Mouse (Mus musculus) lung, postnatal 25 days (tissue): ENCODE measurements at regions not wholly inside any gene's neighbourhood (a gene's known extent, or its start where the extent isn't known, plus 50 kb on each side); places are given as distances from the start of the nearest gene placed in this dataset.
"Not testable (repeated sequence)": the region's sequence is repeated elsewhere in the genome, so short reads cannot be mapped to it uniquely, and the experiment has no call there.

Experiments
- DNase-seq: peaks from one replicate; pipeline ENCODE4 v3.0.0; 2022; ENCODE audit warnings: low spot score

GRCm38 (mm10) chr2:146724142-146724679 lies 131.5 kb upstream of the Kiz start:
- no peak for DNase-seq

GRCm38 (mm10) chr2:146724924-146725555 lies 130.6 kb upstream of the Kiz start:
- DNase-seq, result no peak

DNA sequence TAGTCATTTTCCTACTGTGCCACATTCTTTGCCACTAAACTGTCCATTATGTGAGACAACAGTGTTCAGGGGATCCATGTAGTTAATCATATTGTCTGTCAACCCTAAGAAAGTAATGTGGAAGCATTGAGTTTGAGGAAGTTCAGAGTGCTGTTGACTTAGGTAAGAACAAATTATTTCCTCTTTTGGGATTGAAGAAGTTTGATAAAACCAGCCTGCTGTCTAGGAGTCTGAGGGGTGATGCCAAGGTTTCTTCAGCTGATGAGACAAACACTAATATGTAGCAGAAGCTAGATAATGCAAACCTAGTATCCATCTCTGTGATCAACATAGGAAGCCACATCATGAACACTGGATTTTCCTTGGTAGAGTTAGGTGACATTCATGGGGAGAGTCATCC lies 127.0 kb upstream of the Kiz start:
- no peak for DNase-seq

- no peak for DNase-seq
These were observed 124.6 kb upstream of the Kiz start for GRCm38 (mm10) chr2:146731081-146731480.

DNA sequence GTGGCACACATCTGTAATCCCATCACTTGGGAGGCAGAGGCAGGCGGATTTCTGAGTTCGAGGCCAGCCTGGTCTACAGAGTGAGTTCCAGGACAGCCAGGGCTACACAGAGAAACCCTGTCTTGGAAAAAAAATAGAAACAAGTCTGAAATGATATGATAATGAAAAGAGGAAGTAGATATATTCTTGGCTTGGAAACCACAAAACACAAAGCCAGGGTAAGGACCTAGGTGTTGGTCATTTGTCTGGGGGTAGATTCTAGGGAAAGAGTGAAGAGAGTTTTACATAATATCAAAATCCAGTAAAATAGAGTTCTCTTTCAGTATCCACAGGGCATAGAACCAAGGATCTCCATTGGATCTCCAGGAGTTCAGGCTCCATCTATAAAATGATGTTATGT lies 122.8 kb upstream of the Kiz start:
- DNase-seq, result not testable (repeated sequence)

DNA sequence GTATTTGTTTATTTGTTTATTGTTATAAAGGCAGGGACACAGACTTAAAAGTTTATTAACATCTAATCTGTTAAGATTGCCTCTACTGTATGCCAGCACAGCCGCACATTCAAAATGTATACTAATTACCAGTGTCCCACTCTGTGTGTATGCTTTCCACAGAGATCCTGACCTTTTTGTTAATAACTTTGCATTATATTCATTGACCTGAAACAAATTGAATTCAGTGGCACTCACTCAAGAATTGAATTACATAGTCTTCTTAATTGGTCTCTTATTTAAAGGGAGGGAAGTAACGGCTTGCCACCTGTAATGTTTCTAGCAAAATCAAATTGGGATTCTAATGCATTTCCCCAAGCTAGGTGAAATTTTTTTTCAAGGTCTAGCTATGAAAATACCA lies 111.3 kb upstream of the Kiz start:
- no peak for DNase-seq

- DNase-seq, result no peak
These were observed 110.5 kb upstream of the Kiz start for GRCm38 (mm10) chr2:146745012-146745682.

GRCm38 (mm10) chr2:146745683-146746047 lies 110.0 kb upstream of the Kiz start:
- DNase-seq, result no peak

GRCm38 (mm10) chr2:146753988-146754387 lies 101.7 kb upstream of the Kiz start:
- no peak for DNase-seq

GRCm38 (mm10) chr2:146763522-146764144 lies 92.0 kb upstream of the Kiz start:
- no peak for DNase-seq

- DNase-seq, result peak; percentile 3
These were observed 91.1 kb upstream of the Kiz start for GRCm38 (mm10) chr2:146764313-146765255.

DNA sequence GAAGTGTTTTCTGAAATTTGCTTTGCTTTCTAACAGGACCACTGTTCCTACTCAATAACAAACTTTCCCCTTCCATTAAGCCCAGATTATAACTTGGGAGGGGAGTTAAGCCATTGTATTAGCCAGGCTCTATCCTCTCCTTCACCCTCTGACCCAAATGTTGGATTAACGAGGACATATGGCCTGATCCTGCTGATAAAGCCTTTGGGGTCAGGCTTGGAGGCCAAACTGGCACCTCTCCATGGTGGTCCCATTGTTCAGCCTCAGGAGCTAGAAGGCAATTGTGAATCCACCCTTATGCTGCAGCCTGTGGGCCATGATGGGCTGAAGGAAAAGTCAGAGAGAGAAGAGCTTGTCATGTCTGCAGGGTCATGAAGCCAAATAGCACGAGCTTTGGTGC lies 80.8 kb upstream of the Kiz start:
- no peak for DNase-seq

DNA sequence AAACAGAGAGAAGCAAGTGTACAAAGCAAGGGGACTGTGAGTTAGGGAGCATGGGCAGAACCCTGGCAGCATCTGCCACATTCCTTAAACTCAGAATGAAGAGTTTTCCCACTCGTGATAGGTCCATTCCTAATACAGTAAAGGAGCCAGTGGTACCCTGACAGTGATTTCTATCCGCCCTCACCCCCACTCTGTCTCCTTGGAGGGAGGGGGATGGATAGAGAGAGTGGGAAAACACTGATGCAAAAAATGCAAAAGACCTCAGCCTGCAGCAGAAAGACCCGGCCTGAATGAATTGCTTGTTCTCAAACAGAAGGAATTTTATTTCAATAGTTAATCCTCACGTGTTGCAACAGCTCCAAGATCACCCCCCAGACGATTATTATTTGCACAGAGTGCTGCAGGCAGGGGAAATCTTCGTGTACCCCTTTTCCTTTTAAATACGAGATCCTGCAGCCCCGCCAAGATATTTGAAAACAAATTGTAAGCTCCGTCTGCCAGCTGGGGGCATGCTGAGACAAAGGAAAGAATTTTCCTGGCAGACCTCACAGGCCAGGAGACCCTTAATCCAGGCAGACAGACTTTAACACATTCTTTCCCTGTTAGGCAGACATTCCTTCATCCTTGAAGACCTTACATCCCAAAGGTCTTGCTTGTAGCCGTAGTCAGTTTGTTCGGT lies 68.4 kb upstream of the Kiz start:
- no peak for DNase-seq

DNA sequence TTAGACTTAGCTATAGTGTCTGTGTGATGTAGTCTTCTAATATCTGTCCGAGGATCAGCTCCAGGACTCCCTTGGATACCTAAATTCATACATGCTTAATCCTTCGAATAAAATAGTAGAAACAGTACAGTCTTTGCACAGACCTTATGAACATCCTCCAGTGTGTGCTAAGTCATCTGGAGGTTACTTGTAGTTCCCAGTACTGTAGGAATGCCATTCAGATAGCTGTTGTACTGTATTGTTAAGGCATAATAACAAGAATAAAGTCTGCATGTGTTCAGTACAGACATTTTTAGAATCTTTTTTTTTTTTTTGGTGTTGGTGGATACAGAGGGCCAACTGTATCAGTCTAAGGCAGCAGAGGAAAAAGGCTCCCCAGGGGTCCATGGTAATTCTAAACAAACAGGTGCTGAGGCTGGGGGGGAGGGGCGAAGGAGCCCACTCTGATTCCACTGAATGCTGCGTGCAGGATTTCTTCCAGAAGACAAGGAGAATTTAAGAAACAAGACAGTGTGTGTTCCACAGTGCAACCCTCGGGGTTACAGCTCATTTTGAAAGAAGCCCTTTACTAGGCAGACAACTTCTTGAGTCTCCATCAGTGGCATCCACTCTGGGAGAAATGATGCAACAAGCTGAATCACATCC lies 67.7 kb upstream of the Kiz start:
- DNase-seq, result no peak

- DNase-seq, result no peak
These were observed 62.7 kb upstream of the Kiz start for GRCm38 (mm10) chr2:146792844-146793420.

DNA sequence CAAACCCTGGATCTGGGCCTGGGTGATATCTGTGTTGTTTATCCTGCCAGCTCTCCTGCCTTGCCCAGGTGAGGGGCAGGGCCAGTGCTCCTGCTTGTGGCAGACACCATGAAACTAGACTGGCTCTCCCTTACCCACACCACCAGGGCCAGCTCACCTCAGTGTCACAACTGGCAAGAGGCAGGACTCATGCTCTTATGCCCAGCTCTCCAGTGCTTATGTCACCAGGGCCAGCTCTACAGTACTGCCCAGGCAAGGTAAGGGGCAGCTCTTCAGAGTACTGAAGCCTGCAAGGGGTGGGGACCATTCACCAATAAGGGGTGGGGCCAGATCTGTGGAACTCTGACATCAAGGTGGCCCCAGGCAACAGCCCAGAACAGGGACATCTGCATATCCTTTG lies 52.7 kb upstream of the Kiz start:
- no peak for DNase-seq
